Mouse (Mus musculus): ENCODE results near the gene 2210016F16Rik.

- TF ChIP-seq CTCF (conservative IDR thresholded peaks at IDR 0.05; ENCODE audit: low read length) (no peak), POU5F1 (IDR thresholded peaks at IDR 0.05; ENCODE audit: borderline replicate concordance, low read length) (no peak)
Measured at GRCm38 (mm10) chr13:58344505-58344904, 40.5 kb downstream of the 2210016F16Rik start.

All from E14TG2a.4 (cell line).